Mouse (Mus musculus): ENCODE measurements around the gene Ces2b.
"Not testable (repeated sequence)": the region's sequence is repeated elsewhere in the genome, so short reads cannot be mapped to it uniquely, and the experiment has no call there.

Ces2b gene

GRCm38 (mm10) chr8:104831440-104831839 lies at the start of gene Ces2b:
TSS of gene Ces2b (plus strand) at chr8:104831572.
- ChIA-PET CTCF (interaction anchor here in 1 of 4 experiments (0.6 kb wide), 1 partner anchor 324 kb away, joined by 3 read pairs; no protein-coding TSS in a partner anchor), POLR2A (no interaction called here)

- CTCF ChIA-PET, result interaction anchor here in 1 of 4 experiments (0.6 kb wide), 1 partner anchor 199 kb away, joined by 5 read pairs; no protein-coding TSS in a partner anchor
Observed at GRCm38 (mm10) chr8:104787049-104787448, 44.3 kb upstream of the Ces2b start.

GRCm38 (mm10) chr8:104788929-104789328 lies 42.4 kb upstream of the Ces2b start:
- POLR2A ChIA-PET, result no interaction called here
- CTCF ChIA-PET, result interaction anchor here in 2 of 4 experiments (0.6 kb wide), 3 partner anchors 26 to 47 kb away, joined by 3 read pairs; no protein-coding TSS in a partner anchor

More at GRCm38 (mm10) chr8:104787049-104787448, 44.3 kb upstream of the Ces2b start:
- POLR2A ChIA-PET, result no interaction called here

GRCm38 (mm10) chr8:104789886-104790680 lies 41.3 kb upstream of the Ces2b start:
- POLR2A ChIA-PET, result interaction anchor here in 1 of 4 experiments (1.1 kb wide), 1 partner anchor 16 kb away, joined by 3 read pairs; no protein-coding TSS in a partner anchor

GRCm38 (mm10) chr8:104799385-104799784 lies 32.0 kb upstream of the Ces2b start:
- ChIA-PET CTCF (no interaction called here), POLR2A (no interaction called here)

More at GRCm38 (mm10) chr8:104789886-104790680, 41.3 kb upstream of the Ces2b start:
- CTCF ChIA-PET, result interaction anchor here (0.5 to 1.0 kb wide), 8 partner anchors 42 to 1619 kb away, joined by 3 to 4 read pairs (median 3); no protein-coding TSS in a partner anchor

- CTCF ChIA-PET, result interaction anchor here in 2 of 4 experiments (0.6 to 0.7 kb wide), 2 partner anchors 453 to 837 kb away, joined by 3 to 4 read pairs; no protein-coding TSS in a partner anchor
- POLR2A ChIA-PET, result interaction anchor here in 3 of 4 experiments (0.6 to 1.5 kb wide), 4 partner anchors 16 to 507 kb away, joined by 3 to 6 read pairs (median 4); no protein-coding TSS in a partner anchor
Observed at GRCm38 (mm10) chr8:104806127-104806526, 25.2 kb upstream of the Ces2b start.

- CTCF ChIA-PET, result no interaction called here
- POLR2A ChIA-PET, result no interaction called here
Observed at GRCm38 (mm10) chr8:104808542-104809413, 22.6 kb upstream of the Ces2b start.

- CTCF ChIA-PET, result no interaction called here
- POLR2A ChIA-PET, result no interaction called here
Observed at GRCm38 (mm10) chr8:104809436-104809835, 21.9 kb upstream of the Ces2b start.

- ChIA-PET CTCF (interaction anchor here in 2 of 4 experiments (0.6 to 0.7 kb wide), 2 partner anchors 9 to 11 kb away, joined by 3 read pairs; no protein-coding TSS in a partner anchor), POLR2A (no interaction called here)
Observed at GRCm38 (mm10) chr8:104826912-104827311, 4.5 kb upstream of the Ces2b start.

GRCm38 (mm10) chr8:104828221-104828620 lies 3.2 kb upstream of the Ces2b start:
- CTCF ChIA-PET, result no interaction called here
- POLR2A ChIA-PET, result no interaction called here

GRCm38 (mm10) chr8:104841360-104842078 lies 10.1 kb downstream of the Ces2b start:
- CTCF ChIA-PET, result no interaction called here
- POLR2A ChIA-PET, result no interaction called here

GRCm38 (mm10) chr8:104846831-104847230 lies 15.5 kb downstream of the Ces2b start, which contains the start of gene Ces2c:
TSS of gene Ces2c (plus strand) at chr8:104847068.
- ChIA-PET CTCF (no interaction called here), POLR2A (no interaction called here)

- POLR2A ChIA-PET, result interaction anchor here in 1 of 4 experiments (0.6 kb wide), 1 partner anchor 159 kb away, joined by 3 read pairs; no protein-coding TSS in a partner anchor
- CTCF ChIA-PET, result no interaction called here
Observed at GRCm38 (mm10) chr8:104847741-104848462, 16.5 kb downstream of the Ces2b start.

GRCm38 (mm10) chr8:104866844-104867531 lies 35.6 kb downstream of the Ces2b start:
- CTCF ChIA-PET, POLR2A ChIA-PET: not testable (repeated sequence)

GRCm38 (mm10) chr8:104868876-104869275 lies 37.5 kb downstream of the Ces2b start:
- POLR2A ChIA-PET, CTCF ChIA-PET: not testable (repeated sequence)

GRCm38 (mm10) chr8:104886223-104886926 lies 55.0 kb downstream of the Ces2b start:
- POLR2A ChIA-PET, CTCF ChIA-PET: not testable (repeated sequence)
